Mouse (Mus musculus): ENCODE measurements around the gene Cyb5r3.

Gene Cyb5r3

DNA sequence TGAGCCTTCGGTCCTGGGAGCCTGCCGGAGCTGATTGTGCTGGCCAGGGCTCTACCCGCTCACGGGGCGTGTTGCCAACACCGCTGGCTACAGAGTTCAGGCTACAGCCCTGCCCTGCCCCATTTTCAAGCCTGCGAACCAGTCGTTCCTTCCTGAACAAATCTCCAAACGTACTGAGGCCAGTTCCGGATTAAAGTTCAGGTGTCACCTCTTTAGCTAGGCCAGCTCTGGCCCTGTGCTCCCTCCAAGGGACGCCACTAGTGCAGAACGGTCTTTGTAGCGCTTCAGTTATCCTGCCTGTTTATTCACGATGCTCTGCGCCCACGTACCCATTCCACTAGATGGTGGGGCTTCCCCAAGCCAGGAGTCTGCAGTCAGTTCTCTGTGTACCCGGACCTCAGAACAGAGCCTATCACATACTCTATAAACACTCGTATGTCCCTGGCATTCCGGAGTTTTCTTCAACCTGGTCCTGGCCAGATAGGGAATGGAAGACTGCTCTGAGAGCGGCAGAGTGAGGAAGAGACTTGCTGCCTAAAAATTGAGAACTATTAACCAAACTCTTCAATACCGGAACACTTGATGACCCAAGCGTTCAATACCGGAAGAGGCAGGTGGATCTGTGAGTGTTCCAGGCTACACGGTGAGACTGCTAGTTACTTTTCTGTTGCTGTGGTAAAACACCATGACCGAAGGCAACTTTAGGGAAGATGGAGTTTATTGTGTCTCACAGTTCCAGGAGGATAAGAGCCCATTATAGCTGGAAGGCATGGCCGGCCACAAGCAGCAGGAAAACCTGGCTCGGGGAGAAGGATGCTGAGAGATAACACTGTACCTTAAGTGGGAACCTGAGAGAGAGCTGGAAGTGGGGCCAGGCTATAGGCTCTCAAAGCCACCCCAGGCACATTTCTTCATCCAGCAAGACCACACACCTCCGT lies at the start of gene Cyb5r3:
Gene Cyb5r3 (minus strand): TSS at position 101 of the 938 bp plus-strand sequence.
- peak; percentile 34 for DNase-seq (ENCODE audit: extremely low read depth, low read depth)

DNA sequence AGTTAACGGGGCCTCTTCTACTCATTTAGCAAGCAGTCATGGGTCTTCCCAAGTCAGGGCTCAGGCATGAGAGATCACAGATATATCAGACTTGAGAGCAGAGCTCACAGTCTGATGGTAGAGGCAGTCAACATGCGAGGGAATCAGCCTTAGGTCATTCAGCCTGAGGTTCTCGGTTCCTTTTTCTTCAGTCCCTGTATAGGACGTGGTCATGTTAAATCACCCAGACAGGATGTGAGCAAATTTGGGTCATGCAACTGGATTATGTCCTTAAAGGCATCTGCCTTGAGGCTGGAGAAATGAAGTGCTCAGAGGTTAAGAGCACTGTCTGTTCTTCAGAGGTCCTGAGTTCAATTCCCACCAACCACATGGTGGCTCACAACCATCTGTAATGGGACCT lies 49.3 kb upstream of the Cyb5r3 start:
- no peak for DNase-seq (ENCODE audit: extremely low read depth, low read depth)

DNA sequence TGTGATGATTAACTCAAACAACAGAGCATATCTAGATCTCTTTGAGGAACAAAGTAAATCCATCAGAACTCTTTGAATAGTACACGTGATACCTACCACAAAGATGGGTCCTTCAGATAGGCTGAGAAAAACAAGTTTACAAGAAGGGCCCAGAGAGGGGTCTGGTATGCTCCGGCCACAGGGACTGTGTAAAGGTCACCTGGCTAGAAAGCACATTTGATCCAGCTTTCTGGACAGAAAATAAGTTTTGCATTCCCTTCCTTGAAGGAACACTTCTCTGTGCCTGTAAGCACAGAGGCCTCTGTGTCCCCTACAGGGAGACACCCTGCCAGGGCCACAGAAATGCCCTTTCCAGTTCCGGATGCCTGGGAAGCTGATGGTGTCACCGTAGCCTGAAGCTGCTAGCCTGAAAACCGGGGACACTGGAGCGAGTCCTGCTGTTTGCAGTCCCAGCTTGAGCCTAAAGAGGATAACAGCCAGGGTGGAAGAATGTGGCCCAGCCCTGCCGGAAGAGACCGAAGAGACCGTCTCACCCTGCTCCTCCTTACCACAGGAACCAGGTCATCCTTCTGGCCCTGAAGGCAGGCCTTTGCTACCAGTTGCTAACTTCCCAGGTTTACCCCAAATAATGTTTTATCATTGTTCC lies 48.1 kb upstream of the Cyb5r3 start:
- DNase-seq (ENCODE audit: extremely low read depth, low read depth) = no peak

DNA sequence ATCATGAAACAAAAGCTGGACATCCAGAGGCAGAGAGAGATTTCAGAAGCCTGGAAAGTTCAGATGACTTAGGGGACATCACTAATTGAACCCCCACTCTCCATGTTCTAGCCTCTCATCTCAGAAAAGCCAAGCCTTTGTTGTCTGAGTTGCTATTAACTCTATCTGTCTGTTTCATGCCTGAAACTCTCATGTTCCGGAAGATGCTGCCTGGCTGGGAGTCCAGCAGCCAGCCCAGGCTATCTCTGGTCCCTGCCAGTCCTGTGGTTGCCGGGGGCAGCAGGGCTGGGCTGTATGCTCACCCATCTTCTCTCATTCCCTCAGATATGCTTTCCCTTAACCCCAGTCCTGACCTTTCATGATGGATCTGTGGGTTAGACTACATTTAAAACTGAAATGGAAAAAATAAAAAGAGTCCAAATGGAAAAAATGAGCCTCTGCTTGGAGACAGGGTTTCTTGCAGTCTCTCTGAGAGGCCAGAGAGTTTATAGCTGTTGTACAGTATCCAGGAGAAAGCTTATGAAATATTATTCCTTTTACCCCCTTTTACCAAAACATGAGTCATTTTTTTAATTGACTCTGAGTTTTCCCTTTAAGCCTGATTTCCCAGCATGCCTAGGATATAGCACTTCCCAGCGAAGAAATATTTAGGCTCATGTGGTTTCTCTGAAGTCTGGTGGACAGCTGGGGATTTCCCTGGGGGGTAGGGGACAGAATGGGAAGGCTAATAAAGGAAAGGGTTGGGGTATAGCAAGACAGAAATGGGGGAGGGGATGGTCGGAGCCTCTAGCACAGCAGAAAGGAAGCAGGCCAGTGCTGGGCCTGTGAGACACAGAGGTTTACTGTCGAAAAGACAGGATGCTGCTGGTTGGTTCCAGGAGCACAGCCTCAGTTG lies 43.2 kb upstream of the Cyb5r3 start:
- DNase-seq (ENCODE audit: extremely low read depth, low read depth) = no peak

DNA sequence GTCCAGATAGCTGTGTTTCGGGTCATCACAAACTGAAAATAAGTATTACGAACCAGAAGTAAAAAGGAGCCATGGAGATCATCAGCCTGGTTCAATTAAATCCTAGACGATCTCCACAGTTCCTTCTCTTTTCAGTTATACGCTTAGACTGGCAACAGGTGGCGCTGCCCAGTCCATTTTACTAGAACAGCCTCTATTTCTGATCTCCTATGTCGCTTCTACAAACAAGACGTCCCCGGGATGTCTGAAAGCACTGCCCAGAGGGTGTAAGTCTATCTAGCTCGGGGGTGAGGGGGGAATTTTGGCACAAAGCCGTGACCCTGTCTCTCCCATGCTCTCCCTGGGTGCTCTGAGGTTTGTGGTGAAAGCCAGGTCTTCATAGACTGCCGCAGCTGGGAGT lies 37.8 kb upstream of the Cyb5r3 start:
- DNase-seq (ENCODE audit: extremely low read depth, low read depth) = peak; percentile 42

DNA sequence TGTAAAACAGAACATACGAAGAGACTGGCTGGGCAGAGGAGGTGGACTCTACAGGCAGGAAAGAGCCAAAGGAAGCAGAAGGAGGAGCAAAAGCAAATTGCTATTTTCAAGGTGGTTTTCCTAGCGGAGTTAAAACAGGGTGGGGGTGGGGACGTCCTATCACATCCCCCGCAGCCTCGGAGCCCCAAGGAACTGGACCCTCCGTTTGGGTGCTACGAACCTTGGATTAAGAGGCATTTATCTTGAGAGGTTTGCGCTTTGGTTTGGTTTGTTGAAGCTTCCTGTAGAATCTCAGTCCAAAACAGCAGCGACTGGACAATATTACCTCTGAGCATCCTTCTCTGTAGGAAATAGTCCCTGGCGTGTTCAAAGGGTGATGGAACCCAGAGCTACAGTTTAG lies 37.3 kb upstream of the Cyb5r3 start:
- no peak for DNase-seq (ENCODE audit: extremely low read depth, low read depth)

DNA sequence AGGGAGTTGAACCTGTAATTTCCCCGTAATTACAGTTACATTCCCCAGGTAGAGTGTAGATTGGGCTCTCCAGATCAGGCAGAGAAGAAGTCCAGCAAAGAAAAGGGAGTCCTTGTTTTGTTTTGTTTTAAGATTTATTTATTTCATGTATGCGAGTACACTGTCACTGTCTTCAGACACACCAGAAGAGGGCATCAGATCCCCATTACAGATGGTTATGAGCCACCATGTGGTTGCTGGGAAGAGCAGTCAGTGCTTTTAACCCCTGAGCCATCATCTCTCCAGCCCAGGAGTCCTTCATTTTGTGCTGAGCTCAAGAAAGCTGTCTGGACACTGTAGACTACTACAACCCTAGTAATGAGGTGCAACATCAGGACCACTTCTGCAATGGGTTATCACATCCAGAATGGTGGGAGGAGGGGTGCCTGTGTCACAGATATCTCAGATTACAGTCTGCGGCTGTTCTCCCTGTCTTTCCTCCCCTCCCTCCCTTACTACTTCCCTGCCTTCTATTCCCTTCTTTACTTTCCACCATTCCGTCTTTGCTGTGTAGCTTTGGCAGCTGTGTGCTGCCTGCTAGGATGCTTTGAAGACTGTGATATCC lies 36.8 kb upstream of the Cyb5r3 start:
- DNase-seq (ENCODE audit: extremely low read depth, low read depth) = no peak

DNA sequence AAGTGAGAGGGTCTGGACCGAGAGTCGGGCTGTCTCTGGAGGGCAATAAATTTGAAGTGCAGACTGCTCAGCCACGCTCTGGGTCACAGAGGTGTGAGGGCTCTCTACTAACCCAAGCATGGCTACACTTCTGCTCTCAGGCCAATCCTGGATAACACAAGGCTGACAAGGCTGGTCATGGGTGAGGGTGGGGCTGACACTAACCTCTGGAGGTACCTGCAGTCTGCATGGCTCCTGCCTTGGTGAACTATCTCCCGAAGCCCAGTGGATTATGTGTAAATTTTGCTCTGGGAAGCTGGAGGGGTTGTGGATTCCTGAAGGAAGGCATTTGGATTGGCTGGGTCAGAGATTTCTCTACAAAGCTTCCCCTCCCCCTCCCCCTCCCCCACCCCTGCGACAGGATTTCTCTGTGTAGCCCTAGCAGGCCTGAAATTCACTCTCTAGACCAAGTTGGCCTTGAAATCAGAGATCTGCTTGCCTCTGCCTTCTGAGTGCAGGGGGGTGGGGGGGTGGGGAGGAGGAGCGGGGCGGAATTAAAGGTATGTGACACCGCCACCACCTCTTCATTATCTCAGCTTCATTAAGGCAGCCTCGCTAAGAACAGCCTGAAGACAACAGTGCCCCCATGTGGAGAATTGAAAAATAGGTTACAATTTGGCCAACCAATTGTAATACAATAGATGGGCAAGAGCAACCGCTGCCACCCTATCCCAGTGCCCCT lies 32.5 kb upstream of the Cyb5r3 start:
- peak; percentile 62 for DNase-seq (ENCODE audit: extremely low read depth, low read depth)

DNA sequence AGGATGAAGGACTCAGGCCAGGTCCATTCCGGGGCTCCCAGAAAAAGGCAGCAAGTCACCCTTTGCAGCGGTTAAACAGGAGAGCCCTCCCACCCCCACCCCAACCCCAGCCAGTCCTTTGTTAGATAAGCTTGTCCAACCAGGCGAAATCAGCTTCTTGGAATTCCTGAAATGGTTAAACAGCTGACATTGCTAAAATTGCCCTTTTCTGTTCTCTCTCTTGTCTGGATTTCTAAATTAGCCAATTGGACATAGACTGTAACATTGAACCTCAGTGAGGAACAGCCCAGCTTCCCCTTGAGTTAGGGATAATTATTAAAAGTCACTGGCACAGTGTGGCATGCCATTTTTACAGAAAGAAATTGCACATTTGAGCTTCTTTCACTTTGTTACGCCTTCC lies 30.0 kb upstream of the Cyb5r3 start:
- no peak for DNase-seq (ENCODE audit: extremely low read depth, low read depth)

DNA sequence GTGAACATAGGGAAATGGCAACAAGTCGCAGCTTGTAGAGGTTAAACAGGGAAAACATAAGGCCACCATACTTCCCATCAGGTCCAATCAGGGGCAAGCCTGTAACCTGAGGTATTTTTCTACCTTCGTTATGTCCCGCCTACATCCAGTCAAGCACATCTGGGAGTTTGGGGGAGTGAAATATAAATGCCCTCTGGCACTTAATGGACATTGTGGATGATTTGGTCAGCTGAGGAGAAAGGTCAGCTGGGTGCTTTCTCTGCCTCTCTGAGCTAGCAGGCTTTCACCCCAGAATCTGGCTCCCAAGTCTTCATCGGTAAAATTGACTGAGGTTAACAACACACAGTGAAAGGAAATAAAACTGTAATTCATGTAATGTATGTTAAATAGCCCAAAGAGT lies 21.0 kb upstream of the Cyb5r3 start:
- no peak for DNase-seq (ENCODE audit: extremely low read depth, low read depth)

DNA sequence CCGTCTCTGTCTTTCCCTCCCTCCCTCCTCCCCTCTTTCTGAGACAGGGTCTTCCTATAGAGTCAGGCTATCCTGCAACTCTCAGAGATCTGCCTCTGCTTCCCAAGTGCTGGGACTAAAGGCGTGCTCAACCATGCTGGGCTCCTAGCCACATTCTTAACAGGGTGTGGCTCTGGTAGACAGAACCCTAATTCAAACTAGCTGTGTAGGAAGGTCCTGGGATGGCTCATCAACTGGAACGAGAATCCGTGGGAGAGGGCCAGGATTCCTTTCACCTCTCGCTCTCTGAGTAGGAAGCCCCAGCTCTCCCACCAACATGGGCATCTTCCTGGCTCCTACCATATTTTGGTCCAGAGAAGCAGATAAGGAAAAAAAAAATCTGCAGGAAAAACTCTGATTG lies 10.0 kb upstream of the Cyb5r3 start:
- no peak for DNase-seq (ENCODE audit: extremely low read depth, low read depth)

DNA sequence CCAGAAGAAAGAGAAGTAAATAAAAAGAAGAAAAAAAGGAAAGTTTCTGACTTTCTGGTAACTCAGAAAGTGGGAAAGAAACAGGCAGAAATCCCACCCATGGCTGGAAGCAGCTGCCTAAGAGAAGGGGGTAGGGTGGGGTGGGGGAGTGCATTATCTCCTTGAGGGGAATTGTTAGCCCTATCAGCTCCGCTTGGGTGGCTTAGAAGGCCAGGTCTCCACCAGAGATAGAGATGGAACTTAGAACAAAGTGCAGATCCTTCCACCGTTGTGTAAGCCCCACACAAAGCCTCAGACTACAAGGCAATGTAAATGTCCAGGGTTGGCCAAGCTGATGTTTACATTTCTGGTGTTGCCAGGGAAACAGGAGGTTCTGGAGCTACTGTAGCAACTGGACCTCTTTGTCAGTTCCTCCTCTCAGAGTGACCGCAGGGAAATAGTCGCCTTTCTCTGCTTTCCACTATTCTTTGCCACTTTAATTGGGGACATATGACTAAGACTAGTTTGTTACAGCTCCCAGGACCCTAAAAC lies 9.5 kb upstream of the Cyb5r3 start:
- DNase-seq (ENCODE audit: extremely low read depth, low read depth) = no peak

DNA sequence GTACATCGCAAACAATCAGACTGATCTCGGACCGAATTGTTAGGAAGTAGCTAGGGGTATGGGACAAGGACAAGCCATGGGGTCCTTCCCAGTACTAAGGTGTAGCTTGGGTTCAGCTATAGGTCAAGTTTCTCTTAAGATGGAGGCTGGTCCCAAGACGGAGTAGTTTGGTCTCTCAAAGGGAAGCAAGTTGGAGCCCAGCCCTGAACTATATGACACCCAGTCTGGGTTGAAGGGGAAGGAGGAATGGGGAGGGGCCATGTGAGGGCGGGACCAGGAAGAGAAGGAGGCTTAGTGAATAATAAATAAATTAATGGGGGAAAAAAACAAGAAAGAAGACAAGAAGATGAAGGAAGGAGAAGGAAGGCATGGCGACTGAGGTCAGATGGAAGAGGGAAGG lies 7.6 kb upstream of the Cyb5r3 start:
- DNase-seq (ENCODE audit: extremely low read depth, low read depth) = no peak

DNA sequence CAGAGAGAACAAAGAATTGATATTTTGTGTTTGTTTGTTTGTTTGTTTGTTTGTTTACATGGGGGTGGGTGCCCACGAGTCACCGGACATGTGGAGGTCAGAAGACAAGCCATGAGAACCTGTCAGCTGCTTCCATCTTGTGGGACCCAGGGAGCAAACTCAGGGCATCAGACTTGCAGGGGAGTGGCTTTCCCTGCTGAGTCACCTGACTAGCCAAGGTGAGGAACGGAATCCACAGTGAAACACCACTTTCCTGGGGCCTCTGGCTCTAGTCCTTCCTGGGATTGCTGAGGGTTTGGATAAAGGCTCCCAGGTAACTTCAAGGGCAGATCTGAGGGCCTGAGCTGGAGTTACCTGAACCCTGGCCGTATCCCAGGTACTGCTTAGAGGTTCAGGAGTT lies 4.3 kb upstream of the Cyb5r3 start:
- no peak for DNase-seq (ENCODE audit: extremely low read depth, low read depth)

DNA sequence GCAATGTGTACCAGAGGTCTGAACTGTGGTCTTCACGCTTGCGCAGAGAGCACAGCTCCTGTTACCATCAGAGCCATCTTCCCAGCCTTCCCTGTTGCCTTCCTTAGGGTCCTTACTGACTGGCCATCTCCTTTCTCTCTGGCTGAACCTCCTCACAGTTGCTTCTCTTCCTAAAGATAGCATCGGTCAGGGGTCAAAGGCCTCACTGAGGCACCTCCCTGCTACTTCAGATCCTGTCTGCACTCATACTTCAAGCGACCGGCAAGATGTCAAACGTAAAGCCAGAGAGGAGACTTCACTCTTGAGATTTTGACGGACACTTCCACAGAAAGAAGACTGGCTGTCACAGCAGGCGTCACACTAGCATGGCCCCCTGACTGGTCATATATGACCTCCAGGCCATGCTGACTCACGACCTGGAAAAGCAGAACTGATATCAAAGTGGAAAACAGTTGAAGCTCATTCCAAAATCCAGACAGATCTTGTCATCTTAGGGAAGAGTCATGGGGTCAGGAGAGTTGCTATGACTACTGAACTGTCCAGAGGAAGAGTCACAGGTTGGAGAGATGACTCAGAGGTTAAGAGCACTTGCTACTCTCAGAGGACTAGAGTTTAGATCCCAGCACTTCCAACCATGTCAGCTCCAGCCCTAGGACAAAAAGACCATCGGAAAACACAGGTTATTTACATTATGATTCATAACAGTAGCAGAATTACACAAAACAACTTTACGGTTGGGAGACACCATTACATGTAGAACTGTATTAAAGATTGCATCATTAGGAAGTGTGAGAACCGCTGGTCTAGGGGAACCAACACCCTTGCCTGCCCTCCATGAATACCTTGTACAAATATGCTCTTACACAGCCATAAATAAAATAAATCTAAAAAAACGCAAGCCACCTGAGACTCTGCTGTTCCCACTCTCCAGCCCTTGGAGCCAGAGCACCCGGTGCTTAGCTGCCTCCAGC lies 1.8 kb upstream of the Cyb5r3 start:
- DNase-seq (ENCODE audit: extremely low read depth, low read depth) = no peak

DNA sequence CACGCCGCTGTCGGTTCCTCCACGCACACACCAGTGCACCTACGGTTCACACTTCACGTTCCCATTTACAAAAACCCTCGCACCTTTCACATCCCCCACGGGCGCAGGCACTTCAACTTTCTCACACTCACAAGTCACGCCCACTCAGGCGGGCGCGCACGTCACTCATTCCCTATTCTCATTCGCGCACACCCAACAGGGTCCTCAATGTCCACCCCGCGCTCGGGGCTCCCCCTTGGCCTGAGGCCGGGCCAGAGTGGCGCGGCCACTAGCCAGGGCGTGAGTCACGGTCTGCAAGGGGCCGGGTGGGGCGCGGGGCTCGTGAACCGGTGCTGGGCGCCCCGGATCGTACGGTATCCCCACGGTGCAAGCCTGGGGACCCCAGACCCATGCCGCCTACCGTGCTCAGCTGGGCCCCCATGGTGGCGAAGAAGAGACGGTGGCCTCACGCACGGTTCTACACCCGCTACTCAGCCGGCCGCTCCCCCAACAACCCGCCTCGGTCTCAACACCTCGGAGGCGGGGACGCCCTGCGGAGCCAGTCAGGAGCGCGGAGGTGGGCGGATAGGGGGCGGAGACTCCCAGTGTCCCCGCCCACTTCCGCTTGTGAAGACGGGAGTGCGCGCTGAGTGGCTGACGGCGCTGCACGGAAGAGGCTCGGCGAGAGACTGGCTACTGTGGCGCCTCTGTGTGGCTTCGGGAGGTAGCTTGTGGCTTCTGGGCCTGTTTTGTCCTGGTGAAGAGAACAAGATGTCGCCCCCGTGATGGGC lies 495 bp downstream of the Cyb5r3 start:
- peak; percentile 83 for DNase-seq (ENCODE audit: extremely low read depth, low read depth)

DNA sequence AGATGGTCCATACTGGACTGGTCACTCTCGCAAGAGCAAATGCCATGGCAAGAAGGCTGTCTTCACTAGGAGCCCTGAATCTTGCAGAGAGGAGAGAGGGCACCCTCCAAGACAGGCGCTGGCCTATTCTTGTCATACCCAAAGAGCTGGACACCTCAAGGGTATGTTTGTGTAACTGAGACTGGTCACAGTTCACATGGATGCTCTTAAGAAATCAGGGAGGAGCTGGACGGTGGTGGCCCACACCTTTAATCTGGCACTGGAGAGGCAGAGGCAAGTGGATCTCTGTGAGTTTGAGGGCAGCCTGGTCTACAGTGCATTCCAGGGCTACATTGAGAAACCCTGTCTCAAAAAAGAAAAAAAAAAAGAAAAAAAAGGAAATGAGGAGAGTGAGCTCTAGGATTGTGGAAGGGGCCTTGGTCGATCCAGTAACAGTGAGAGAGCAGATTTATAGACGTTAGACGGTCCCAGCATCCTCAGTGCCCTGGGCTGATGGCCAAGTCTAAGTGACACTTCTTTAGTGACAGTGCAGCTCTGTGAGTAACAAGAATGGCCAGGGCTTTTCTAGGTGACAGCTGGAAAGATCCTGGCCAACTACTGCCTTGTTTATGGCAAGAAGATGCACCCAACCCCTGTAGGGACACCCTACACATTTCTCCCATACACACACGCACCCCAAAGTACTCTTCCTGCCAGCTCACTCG lies 1.3 kb downstream of the Cyb5r3 start:
- DNase-seq (ENCODE audit: extremely low read depth, low read depth) = no peak
